Mouse (Mus musculus) forebrain, embryonic 11.5 days (tissue): ENCODE data around the gene Srrt. TPM values are rescaled to one million over a fixed set of nuclear protein-coding genes. Genes with fewer than 3 reads are reported as not detected.

Experiments
- ATAC-seq: fragments of 200-750 bp; cut with Nextera tagmentation; replicated peaks from 2 replicates; pipeline ENCODE4 v1.8.0; 2017; ENCODE audit warnings: moderate TSS enrichment; ENCODE audit not compliant: low FRiP score
- DNase-seq: peaks from one replicate; pipeline ENCODE4 v3.0.0-alpha.2; 2017; ENCODE audit warnings: low spot score
- H3K27ac ChIP-seq: fragments of 300-500 bp; sonication (generic); 2 replicates; pipeline ENCODE4 v1.5.1; 2014; ENCODE audit warnings: low read depth, low read length
- H3K27me3 ChIP-seq: fragments of 300-500 bp; sonication (generic); 2 replicates; pipeline ENCODE4 v1.6.1; 2014; ENCODE audit warnings: mild to moderate bottlenecking, low read length, mixed read lengths; ENCODE audit not compliant: control insufficient read depth, insufficient read depth
- H3K36me3 ChIP-seq: fragments of 300-500 bp; sonication (generic); 2 replicates; pipeline ENCODE4 v1.6.1; 2014; ENCODE audit warnings: mild to moderate bottlenecking, low read length, moderate library complexity, mixed read lengths; ENCODE audit not compliant: control insufficient read depth, insufficient read depth
- H3K4me1 ChIP-seq: fragments of 300-500 bp; sonication (generic); replicated peaks from 2 replicates; pipeline ENCODE4 v1.6.1; 2014; ENCODE audit warnings: low read length, mixed read lengths; ENCODE audit not compliant: control insufficient read depth, insufficient read depth
- H3K4me2 ChIP-seq: fragments of 300-500 bp; sonication (generic); 2 replicates; pipeline ENCODE4 v1.6.1; 2014; ENCODE audit warnings: low read depth, mild to moderate bottlenecking, low read length, moderate library complexity, mixed read lengths; ENCODE audit not compliant: severe bottlenecking
- H3K4me3 ChIP-seq: fragments of 300-500 bp; sonication (generic); 2 replicates; pipeline ENCODE4 v1.5.1; 2014; ENCODE audit warnings: low read depth, low read length
- H3K9ac ChIP-seq: fragments of 300-500 bp; sonication (generic); 2 replicates; pipeline ENCODE4 v1.6.1; 2014; ENCODE audit warnings: low read length
- H3K9me3 ChIP-seq: fragments of 300-500 bp; sonication (generic); 2 replicates; pipeline ENCODE4 v1.6.1; 2016; ENCODE audit warnings: low read length, mixed read lengths; ENCODE audit not compliant: control insufficient read depth
- WGBS: fragments of 180-500 bp; shearing (Covaris S2); extraction: QIAGEN DNeasy Blood & Tissue Kit; methylation state at CpG from one replicate; pipeline ENCODE4 v1.1.7; 2014; 5-methylcytosine and 5-hydroxymethylcytosine counted together
- polyA plus RNA-seq: library from polyadenylated mRNA; unstranded; fragments of >200 nt; fragmentation: Nextera tagmentation; extraction: Ambion mirVana; gene quantifications from 2 replicates; pipeline ENCODE4 v1.2.1, GENCODE M21; 2014

The Srrt gene
- polyA plus RNA-seq = 190 TPM in 2 replicates

DNA sequence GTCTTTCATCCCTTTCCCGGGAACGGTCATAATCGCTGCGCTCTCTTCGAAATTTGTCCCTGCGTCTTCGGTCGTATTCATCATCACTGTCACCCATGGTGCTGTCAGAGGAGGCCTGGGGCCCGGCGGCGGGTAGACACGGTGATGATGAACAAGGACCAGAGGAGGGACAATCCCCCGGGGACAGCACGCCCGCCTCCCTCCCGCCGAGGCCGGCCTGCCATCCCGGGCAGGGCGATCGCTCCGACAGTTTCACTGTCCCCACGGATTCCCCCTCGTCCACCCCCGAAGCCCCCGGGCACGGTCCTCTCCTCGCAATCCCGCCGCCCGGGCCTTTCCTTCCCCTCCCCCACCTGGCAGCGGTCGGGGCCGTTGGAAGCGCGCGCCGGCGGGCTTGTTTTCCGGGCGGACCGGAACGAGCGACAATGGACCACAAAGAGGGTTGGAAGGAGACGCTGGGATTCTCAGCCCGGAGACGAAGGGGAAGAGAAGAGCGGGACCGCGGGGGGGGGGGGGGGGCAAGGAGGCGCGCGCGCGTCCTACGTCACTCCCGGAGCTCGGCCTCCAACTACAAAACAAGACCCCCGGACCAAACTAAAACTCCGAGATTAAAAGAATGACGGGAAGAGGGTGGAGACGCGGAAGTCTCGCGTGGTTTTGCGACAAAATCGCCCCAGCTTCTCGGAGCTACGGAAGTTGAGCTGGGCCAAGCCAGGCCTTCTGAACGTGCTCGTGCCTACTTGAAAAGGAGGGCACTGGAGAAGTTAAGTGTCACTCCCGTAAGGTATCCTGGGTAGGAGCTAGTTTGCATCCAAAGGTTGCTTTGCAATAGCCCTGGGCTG, at the start of gene Srrt:
Gene Srrt, minus strand, starts transcription at position 604 of the 842 bp plus-strand sequence.
- under 1% methylated on average over 65 of the region's 72 CpGs for WGBS
- Histone ChIP-seq H3K4me3 (peak within 1 kb of the TSS; percentile 93), H3K4me1 (peaks cover 8% of the 10 kb centered on the region), H3K27ac (peak within 1 kb of the TSS; percentile 94), H3K9ac (peak within 1 kb of the TSS; percentile 97), H3K36me3 (peaks cover 20% of the 10 kb centered on the region), H3K27me3 (no peaks in the 10 kb centered on the region), H3K9me3 (no peaks in the 10 kb centered on the region), H3K4me2 (peak within 1 kb of the TSS; percentile 78)
- DNase-seq = peak; percentile 96
- peak; percentile 82 for ATAC-seq

- Histone ChIP-seq H3K4me2 (no peak overlapping the region), H3K9me3 (no peaks in the 10 kb centered on the region), H3K4me1 (peaks cover 9% of the 10 kb centered on the region), H3K4me3 (no peak overlapping the region), H3K27ac (no peak overlapping the region), H3K36me3 (peaks cover 14% of the 10 kb centered on the region; the same call in 1 of the 2 replicates), H3K27me3 (no peaks in the 10 kb centered on the region), H3K9ac (no peak overlapping the region)
- no peak for DNase-seq
- 91% methylated on average over 17 of the region's 17 CpGs for WGBS
- ATAC-seq = no peak
These were observed 46.6 kb upstream of the Srrt start for GRCm38 (mm10) chr5:137354091-137354490.

- Histone ChIP-seq H3K9me3 (no peaks in the 10 kb centered on the region), H3K4me3 (peak overlapping the region; percentile 88), H3K27ac (no peak overlapping the region), H3K9ac (peak overlapping the region; percentile 97), H3K4me1 (peaks cover 22% of the 10 kb centered on the region), H3K36me3 (peaks cover 12% of the 10 kb centered on the region; the same call in 1 of the 2 replicates), H3K4me2 (peak overlapping the region; percentile 90), H3K27me3 (no peaks in the 10 kb centered on the region)
- WGBS = 23% methylated on average over 16 of the region's 16 CpGs
- DNase-seq = no peak
- ATAC-seq = no peak
These were observed 44.8 kb upstream of the Srrt start for GRCm38 (mm10) chr5:137352011-137352975.

- DNase-seq = no peak
- H3K36me3 ChIP-seq = peaks cover 9% of the 10 kb centered on the region; the same call in 1 of the 2 replicates
- no peaks in the 10 kb centered on the region for H3K27me3 ChIP-seq
- H3K4me1 ChIP-seq = peaks cover 22% of the 10 kb centered on the region
- no peak for ATAC-seq
- H3K9ac ChIP-seq = peak overlapping the region; percentile 97
- peak overlapping the region; percentile 90 for H3K4me2 ChIP-seq
- 10% methylated on average over 4 of the region's 4 CpGs for WGBS
- no peaks in the 10 kb centered on the region for H3K9me3 ChIP-seq
- H3K27ac ChIP-seq = peak overlapping the region; percentile 65; the same call in 1 of the 2 replicates
- peak overlapping the region; percentile 88 for H3K4me3 ChIP-seq
These were observed 43.9 kb upstream of the Srrt start for GRCm38 (mm10) chr5:137351394-137351793.

DNA sequence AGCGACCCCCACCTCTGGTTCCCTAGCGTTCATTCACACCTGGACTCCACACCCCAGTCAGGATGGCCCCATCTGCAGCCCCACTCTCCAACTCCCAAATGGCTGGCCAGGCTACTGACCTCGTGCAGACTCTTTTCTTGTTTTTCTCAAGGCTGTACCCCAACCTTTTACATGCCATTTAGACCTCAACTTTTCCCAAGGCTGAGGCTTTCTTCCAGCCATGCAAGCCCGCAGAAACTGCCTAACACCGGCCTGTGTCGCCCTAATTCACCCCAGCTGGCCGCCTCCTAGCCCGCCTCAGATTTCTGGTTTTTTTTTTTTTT, 43.5 kb upstream of the Srrt start:
- ATAC-seq (no peak), DNase-seq (no peak)
- Histone ChIP-seq H3K9ac (peak overlapping the region; percentile 97), H3K36me3 (peaks cover 8% of the 10 kb centered on the region; the same call in 1 of the 2 replicates), H3K9me3 (no peaks in the 10 kb centered on the region), H3K4me1 (peaks cover 22% of the 10 kb centered on the region), H3K27me3 (no peaks in the 10 kb centered on the region), H3K4me3 (peak overlapping the region; percentile 88), H3K27ac (peak overlapping the region; percentile 65), H3K4me2 (peak overlapping the region; percentile 90)
- 0% methylated on average over 8 of the region's 8 CpGs for WGBS

- DNase-seq (no peak), ATAC-seq (peak; percentile 61)
- H3K4me2 ChIP-seq = peak overlapping the region; percentile 90
- H3K9me3 ChIP-seq = no peaks in the 10 kb centered on the region
- H3K36me3 ChIP-seq = peaks cover 4% of the 10 kb centered on the region; the same call in 1 of the 2 replicates
- H3K4me1 ChIP-seq = peaks cover 22% of the 10 kb centered on the region
- H3K4me3 ChIP-seq = peak overlapping the region; percentile 88
- H3K27me3 ChIP-seq = no peaks in the 10 kb centered on the region
- H3K9ac ChIP-seq = peak overlapping the region; percentile 97
- under 1% methylated on average over 55 of the region's 55 CpGs for WGBS
- peak overlapping the region; percentile 81 for H3K27ac ChIP-seq
These were observed 43.0 kb upstream of the Srrt start for GRCm38 (mm10) chr5:137350205-137351057.

DNA sequence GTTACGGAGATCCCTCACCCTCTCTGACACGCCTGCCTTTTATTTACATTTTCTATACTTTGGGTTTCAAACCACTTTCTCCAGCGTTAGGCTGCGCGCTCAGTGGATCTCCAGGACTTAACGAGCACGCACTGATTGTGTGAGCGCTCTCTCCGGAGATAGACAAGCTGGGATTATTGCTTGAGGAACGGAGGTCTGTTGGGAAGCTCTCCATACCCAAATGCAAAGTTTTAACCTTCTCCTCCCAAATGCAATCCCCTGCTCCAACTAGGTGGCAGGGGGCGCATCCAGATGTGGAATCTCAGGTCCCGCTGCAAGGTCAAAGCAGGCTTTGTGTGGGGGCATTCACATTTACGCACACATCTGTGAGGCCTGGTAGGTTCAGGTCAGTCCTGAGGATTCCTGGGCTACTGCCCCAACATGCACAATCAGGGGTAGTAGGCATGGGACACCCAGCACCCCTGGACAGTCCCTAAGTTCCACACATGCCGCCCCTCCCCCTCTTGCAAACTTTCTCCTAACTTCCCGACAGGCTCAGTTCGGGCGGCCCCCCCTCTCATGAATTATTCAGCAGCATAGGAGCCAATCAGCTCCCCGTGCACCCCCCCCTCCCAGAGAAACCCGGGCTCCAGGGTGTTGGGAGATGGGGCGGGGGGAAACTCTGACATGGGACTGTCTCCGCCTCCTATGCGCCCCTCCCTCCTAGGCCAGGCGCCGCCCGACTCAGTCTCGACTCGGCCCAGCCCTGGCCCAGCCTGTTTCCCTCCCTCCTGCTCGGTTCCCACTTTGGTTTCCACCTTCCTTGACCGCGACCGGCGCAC, 42.1 kb upstream of the Srrt start, which contains the start of gene Ephb4:
Gene Ephb4, plus strand, starts transcription at position 726 of the 821 bp plus-strand sequence.
- peak; percentile 93 for ATAC-seq
- no peaks in the 10 kb centered on the region for H3K27me3 ChIP-seq
- DNase-seq = peak; percentile 97
- 1% methylated on average over 32 of the region's 32 CpGs for WGBS
- peak within 1 kb of the TSS; percentile 90 for H3K4me2 ChIP-seq
- H3K4me3 ChIP-seq = peak within 1 kb of the TSS; percentile 88
- peak within 1 kb of the TSS; percentile 97 for H3K9ac ChIP-seq
- no peaks in the 10 kb centered on the region for H3K9me3 ChIP-seq
- peaks cover 2% of the 10 kb centered on the region; the same call in 1 of the 2 replicates for H3K36me3 ChIP-seq
- peak within 1 kb of the TSS; percentile 81 for H3K27ac ChIP-seq
- peaks cover 22% of the 10 kb centered on the region for H3K4me1 ChIP-seq
